Mouse (Mus musculus): ENCODE data around the gene Ppargc1a.

DNA sequence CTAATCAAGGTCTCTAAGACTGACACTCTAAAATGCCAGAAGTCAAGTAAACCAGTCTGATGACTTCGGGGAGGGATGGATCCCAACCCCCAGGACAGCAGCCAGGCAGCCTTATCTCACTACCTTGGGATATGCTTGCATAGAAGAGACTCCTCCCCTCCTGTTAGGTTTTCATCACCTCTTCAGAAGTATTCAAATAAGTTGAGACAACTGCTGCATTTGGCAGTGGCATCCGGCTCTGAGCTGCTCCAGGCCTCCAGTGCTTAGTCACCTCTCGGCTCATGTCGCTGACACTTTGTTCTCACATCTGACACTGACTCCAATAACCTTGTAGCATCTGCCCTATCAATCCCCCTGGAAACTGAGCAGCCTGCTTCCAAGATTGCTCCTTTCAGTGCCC, 127.8 kb downstream of the Ppargc1a start:
- TF ChIP-seq CTCF (IDR thresholded peaks at IDR 0.05; ENCODE audit: borderline replicate concordance, extremely low read depth, insufficient read depth, insufficient read length), result no peak
- no peak for TF ChIP-seq POLR2A (IDR thresholded peaks at IDR 0.05; ENCODE audit: borderline replicate concordance, extremely low read depth, insufficient read depth, insufficient read length, poor library complexity, severe bottlenecking)

Data from brain, embryonic 14.5 days (tissue).